Mouse (Mus musculus) hindbrain, embryonic 15.5 days (tissue): ENCODE measurements at regions not wholly inside any gene's neighbourhood (a gene's known extent, or its start where the extent isn't known, plus 50 kb on each side); places are given as distances from the start of the nearest gene placed in this dataset.

Experiments used
- ATAC-seq: fragments of 200-750 bp; cut with Nextera tagmentation; 2 replicates; pipeline ENCODE4 v1.8.0; 2017; ENCODE audit warnings: low read depth, moderate number of reproducible peaks, moderate TSS enrichment; ENCODE audit not compliant: low FRiP score
- H3K27ac ChIP-seq: fragments of 300-500 bp; sonication (generic); replicated peaks from 2 replicates; pipeline ENCODE4 v1.5.1; 2015; ENCODE audit warnings: mild to moderate bottlenecking, inconsistent platforms
- H3K27me3 ChIP-seq: fragments of 300-500 bp; sonication (generic); 2 replicates; pipeline ENCODE4 v1.6.1; 2015; ENCODE audit warnings: control low read depth, inconsistent platforms
- H3K36me3 ChIP-seq: fragments of 300-500 bp; sonication (generic); 2 replicates; pipeline ENCODE4 v1.6.1; 2015; ENCODE audit warnings: control low read depth, inconsistent platforms
- H3K4me1 ChIP-seq: fragments of 300-500 bp; sonication (generic); replicated peaks from 2 replicates; pipeline ENCODE4 v1.6.1; 2015; ENCODE audit warnings: control low read depth, inconsistent platforms
- H3K4me2 ChIP-seq: fragments of 300-500 bp; sonication (generic); 2 replicates; pipeline ENCODE4 v1.6.1; 2015; ENCODE audit warnings: moderate library complexity, mild to moderate bottlenecking, inconsistent platforms
- H3K4me3 ChIP-seq: fragments of 300-500 bp; sonication (generic); 2 replicates; pipeline ENCODE4 v1.5.1; 2015; ENCODE audit warnings: mild to moderate bottlenecking, inconsistent platforms
- H3K9ac ChIP-seq: fragments of 300-500 bp; sonication (generic); 2 replicates; pipeline ENCODE4 v1.6.1; 2015; ENCODE audit warnings: inconsistent platforms
- H3K9me3 ChIP-seq: fragments of 300-500 bp; sonication (generic); 2 replicates; pipeline ENCODE4 v1.6.1; 2016; ENCODE audit warnings: control low read depth, inconsistent platforms
- WGBS: fragments of 180-500 bp; shearing (Covaris S2); methylation state at CpG from one replicate; pipeline ENCODE4 v1.1.7; 2015; 5-methylcytosine and 5-hydroxymethylcytosine counted together

DNA sequence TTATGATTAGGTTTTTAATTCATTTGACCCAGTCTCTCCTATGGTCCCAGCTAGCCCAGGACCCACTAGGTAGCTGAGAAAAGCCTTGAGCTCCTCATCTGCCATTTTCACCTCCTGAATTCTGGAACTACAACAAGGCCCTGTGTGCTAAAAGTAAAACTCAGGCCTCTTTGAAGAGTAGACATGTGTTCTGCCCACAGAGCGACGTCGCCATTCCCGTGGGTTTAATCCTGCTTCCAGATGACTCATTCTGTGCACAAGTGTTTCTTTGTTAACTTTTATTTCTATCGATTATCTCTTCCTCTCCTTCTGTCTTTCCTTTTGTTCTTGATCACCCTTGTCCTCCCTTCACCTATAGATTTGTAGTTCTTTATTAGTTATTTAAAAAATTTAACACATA lies 1046.7 kb upstream of the Apob start:
- H3K27ac ChIP-seq = no peak overlapping the region
- no peaks in the 10 kb centered on the region for H3K4me1 ChIP-seq
- no peak overlapping the region for H3K9ac ChIP-seq
- no peak overlapping the region for H3K4me2 ChIP-seq
- no peaks in the 10 kb centered on the region for H3K36me3 ChIP-seq
- WGBS = 78% methylated on average over 5 of the region's 5 CpGs
- no peak for ATAC-seq
- no peak overlapping the region for H3K4me3 ChIP-seq
- H3K27me3 ChIP-seq = no peaks in the 10 kb centered on the region
- no peaks in the 10 kb centered on the region for H3K9me3 ChIP-seq

GRCm38 (mm10) chr12:6956638-6957037 lies 1020.8 kb upstream of the Apob start:
- 63% methylated on average over 3 of the region's 3 CpGs for WGBS
- no peaks in the 10 kb centered on the region for H3K36me3 ChIP-seq
- H3K9ac ChIP-seq = no peak overlapping the region
- no peak for ATAC-seq
- H3K4me2 ChIP-seq = no peak overlapping the region
- H3K4me1 ChIP-seq = no peaks in the 10 kb centered on the region
- H3K4me3 ChIP-seq = no peak overlapping the region
- H3K27ac ChIP-seq = no peak overlapping the region
- H3K9me3 ChIP-seq = no peaks in the 10 kb centered on the region
- H3K27me3 ChIP-seq = no peaks in the 10 kb centered on the region

DNA sequence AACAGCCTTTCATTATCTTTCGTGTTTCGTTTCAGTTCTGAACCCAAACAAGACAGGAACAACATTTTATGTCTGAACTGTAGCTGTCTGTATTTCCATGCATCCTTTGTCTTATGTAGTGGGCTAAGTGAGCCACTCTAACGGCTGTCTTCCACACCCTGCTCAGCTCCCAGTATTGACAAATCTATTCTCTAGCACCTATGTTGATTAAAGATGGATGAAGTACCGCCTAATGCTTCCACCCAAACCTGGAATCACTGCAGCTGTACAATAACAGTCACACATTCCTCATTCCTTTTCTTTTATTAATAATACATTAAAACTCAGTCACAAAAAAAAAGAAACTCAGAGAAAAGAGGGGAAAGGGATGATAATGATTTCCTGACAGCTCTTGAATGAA lies 992.8 kb upstream of the Apob start:
- Histone ChIP-seq H3K9me3 (no peaks in the 10 kb centered on the region), H3K4me2 (no peak overlapping the region), H3K27me3 (no peaks in the 10 kb centered on the region), H3K9ac (no peak overlapping the region), H3K27ac (no peak overlapping the region), H3K4me1 (no peaks in the 10 kb centered on the region), H3K36me3 (no peaks in the 10 kb centered on the region), H3K4me3 (no peak overlapping the region)
- ATAC-seq = no peak
- WGBS = 70% methylated on average over 4 of the region's 4 CpGs

GRCm38 (mm10) chr12:7028447-7028846 lies 949.0 kb upstream of the Apob start:
- no peaks in the 10 kb centered on the region for H3K9me3 ChIP-seq
- no peak for ATAC-seq
- no peaks in the 10 kb centered on the region for H3K27me3 ChIP-seq
- WGBS = 88% methylated on average over 4 of the region's 4 CpGs
- H3K4me3 ChIP-seq = no peak overlapping the region
- H3K4me1 ChIP-seq = peaks cover 9% of the 10 kb centered on the region; the same call in 1 of the 2 replicates
- H3K9ac ChIP-seq = no peak overlapping the region
- H3K36me3 ChIP-seq = no peaks in the 10 kb centered on the region
- no peak overlapping the region for H3K27ac ChIP-seq
- no peak overlapping the region for H3K4me2 ChIP-seq

DNA sequence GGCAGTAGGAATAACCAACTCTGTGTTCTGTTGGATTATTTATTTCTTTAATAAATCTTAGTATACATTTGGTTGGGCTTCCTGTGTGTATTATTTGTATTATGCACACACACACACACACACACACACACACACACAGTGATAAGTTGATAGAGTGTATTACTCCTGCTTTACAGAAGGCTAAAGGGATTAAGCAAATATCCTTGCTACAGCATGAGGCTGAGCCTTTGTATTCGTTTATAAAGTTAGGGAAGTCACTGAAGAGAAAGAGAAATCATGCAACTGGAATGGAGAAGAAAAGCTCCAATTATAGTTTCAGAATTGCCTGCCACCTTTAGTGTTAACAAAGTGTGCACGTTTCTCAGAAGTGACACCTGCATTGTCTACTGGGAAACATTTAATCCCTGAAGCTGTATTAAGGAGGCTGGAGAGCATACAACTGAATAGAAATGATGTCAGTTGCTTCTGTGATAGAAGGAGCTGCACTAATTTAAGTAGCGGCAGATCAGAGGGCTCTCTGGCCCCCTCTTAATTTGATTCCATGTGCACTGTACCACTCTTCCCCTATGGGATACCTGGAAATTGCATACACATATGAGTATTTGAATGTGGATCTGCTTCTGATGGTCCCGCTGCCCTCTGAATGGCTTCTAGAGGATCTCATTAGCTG lies 947.9 kb upstream of the Apob start:
- Histone ChIP-seq H3K4me3 (no peak overlapping the region), H3K4me1 (peaks cover 9% of the 10 kb centered on the region; the same call in 1 of the 2 replicates), H3K27ac (0 out of 2 replicates have a peak overlapping the region, but pooled peaks have one; percentile 25), H3K4me2 (no peak overlapping the region), H3K9ac (no peak overlapping the region), H3K27me3 (no peaks in the 10 kb centered on the region), H3K36me3 (no peaks in the 10 kb centered on the region), H3K9me3 (no peaks in the 10 kb centered on the region)
- ATAC-seq = no peak
- WGBS = 50% methylated on average over 4 of the region's 4 CpGs

DNA sequence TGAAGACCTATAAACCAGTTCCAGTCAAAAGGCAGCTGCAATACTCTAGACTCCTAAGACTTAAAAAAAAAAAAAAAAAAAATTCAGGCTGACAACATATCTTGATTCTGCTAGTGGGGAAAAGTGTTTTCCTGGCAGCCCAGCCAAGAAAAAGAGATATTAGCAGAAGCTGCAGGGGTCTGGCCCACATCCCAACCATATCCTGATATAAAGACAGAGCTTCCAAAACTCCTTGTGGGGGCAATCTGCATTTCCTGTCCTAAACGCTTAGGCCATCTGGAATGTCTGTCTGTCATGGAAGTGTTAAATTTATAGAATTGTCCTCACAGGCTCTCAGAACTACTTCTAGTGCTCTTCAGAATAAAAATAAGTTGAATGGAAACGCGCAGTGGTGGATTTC lies 926.7 kb upstream of the Apob start:
- H3K9ac ChIP-seq = no peak overlapping the region
- no peak overlapping the region for H3K27ac ChIP-seq
- no peak overlapping the region for H3K4me3 ChIP-seq
- H3K27me3 ChIP-seq = no peaks in the 10 kb centered on the region
- H3K4me2 ChIP-seq = no peak overlapping the region
- H3K4me1 ChIP-seq = no peaks in the 10 kb centered on the region
- WGBS = 78% methylated on average over 3 of the region's 3 CpGs
- H3K9me3 ChIP-seq = no peaks in the 10 kb centered on the region
- no peaks in the 10 kb centered on the region for H3K36me3 ChIP-seq
- ATAC-seq = no peak

GRCm38 (mm10) chr12:7054575-7054974 lies 922.9 kb upstream of the Apob start:
- Histone ChIP-seq H3K27ac (no peak overlapping the region), H3K4me2 (no peak overlapping the region), H3K4me3 (no peak overlapping the region), H3K27me3 (no peaks in the 10 kb centered on the region), H3K4me1 (no peaks in the 10 kb centered on the region), H3K36me3 (no peaks in the 10 kb centered on the region), H3K9me3 (no peaks in the 10 kb centered on the region), H3K9ac (no peak overlapping the region)
- ATAC-seq = no peak
- WGBS = 70% methylated on average over 2 of the region's 2 CpGs

DNA sequence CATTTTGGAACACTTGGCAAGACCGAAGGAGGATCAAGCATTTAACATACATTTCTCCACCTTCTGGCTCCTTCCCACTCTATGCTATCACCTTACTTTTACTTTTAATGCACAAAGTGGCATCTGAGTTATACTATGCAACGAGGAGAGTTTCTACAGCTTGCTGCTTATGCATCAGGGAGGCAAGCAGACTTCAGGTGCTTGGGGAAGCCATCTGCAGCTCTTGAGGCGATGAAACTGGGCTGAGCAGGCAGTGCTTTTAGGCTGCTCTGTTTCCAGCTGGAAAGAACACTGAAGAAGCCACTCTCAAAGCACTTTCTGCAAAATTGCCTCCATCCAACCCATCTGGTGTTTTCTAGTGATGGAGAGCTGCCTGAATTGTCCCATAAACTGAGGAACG lies 882.9 kb upstream of the Apob start:
- Histone ChIP-seq H3K27ac (no peak overlapping the region), H3K9ac (no peak overlapping the region), H3K4me1 (no peaks in the 10 kb centered on the region), H3K4me3 (no peak overlapping the region), H3K36me3 (no peaks in the 10 kb centered on the region), H3K9me3 (no peaks in the 10 kb centered on the region), H3K4me2 (no peak overlapping the region), H3K27me3 (no peaks in the 10 kb centered on the region)
- ATAC-seq = no peak
- WGBS = 77% methylated on average over 4 of the region's 4 CpGs

DNA sequence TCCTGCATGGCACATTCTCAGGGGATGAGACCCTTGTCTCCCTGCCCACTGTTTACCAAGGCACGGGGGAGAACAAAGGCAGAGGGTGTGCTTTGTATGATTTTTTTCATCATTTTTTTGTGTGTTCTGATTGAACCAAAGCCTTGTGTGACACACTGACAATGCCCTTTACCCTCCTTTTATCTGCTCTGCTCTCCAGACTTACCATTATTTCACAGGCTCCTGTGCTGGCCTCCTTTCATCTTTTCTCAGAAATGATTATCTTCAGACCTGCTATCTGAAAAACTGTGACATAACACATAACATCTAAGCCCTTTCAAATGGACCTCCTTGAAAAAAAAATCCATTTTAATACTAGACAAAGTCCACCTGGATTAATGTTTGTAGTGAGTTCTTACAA lies 882.0 kb upstream of the Apob start:
- H3K9ac ChIP-seq = no peak overlapping the region
- H3K4me3 ChIP-seq = no peak overlapping the region
- no peaks in the 10 kb centered on the region for H3K27me3 ChIP-seq
- H3K36me3 ChIP-seq = no peaks in the 10 kb centered on the region
- no peak for ATAC-seq
- no peaks in the 10 kb centered on the region for H3K4me1 ChIP-seq
- 24% methylated on average over 1 of the region's 1 CpGs for WGBS
- H3K4me2 ChIP-seq = no peak overlapping the region
- no peak overlapping the region for H3K27ac ChIP-seq
- H3K9me3 ChIP-seq = no peaks in the 10 kb centered on the region

DNA sequence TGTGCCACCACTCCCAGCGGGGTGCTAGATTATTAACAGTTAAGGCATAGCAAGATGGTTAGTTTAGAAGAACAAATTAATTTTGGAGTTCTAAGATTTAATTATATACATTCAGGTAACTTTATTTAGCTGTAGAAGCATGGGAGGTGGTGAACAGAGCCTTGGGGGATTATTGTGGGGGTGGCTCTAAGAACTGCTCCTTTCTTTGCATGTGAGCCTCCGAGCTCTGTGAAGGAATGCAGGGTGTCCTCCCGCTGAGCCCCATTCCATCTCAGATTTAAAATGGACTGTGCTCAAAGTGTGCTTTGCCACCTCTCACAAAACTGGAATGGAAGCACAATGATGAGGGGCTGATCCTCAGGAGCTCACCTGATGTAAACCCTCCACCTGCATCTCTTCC lies 881.2 kb upstream of the Apob start:
- H3K9me3 ChIP-seq = no peaks in the 10 kb centered on the region
- H3K27ac ChIP-seq = no peak overlapping the region
- H3K4me3 ChIP-seq = no peak overlapping the region
- no peaks in the 10 kb centered on the region for H3K27me3 ChIP-seq
- H3K4me2 ChIP-seq = no peak overlapping the region
- WGBS = 74% methylated on average over 3 of the region's 3 CpGs
- ATAC-seq = no peak
- H3K9ac ChIP-seq = no peak overlapping the region
- no peaks in the 10 kb centered on the region for H3K4me1 ChIP-seq
- H3K36me3 ChIP-seq = no peaks in the 10 kb centered on the region

GRCm38 (mm10) chr12:7139044-7139443 lies 838.4 kb upstream of the Apob start:
- WGBS = 60% methylated on average over 3 of the region's 3 CpGs
- no peak for ATAC-seq
- Histone ChIP-seq H3K9me3 (no peaks in the 10 kb centered on the region), H3K27me3 (no peaks in the 10 kb centered on the region), H3K36me3 (no peaks in the 10 kb centered on the region), H3K9ac (no peak overlapping the region), H3K4me3 (no peak overlapping the region), H3K4me1 (no peaks in the 10 kb centered on the region), H3K4me2 (no peak overlapping the region), H3K27ac (no peak overlapping the region)
